Mouse (Mus musculus): Measurements from ENCODE around the gene Ascc3. TPM values are rescaled to one million over a fixed set of nuclear protein-coding genes. Genes with fewer than 3 reads are reported as not detected.

The Ascc3 gene
- 12.8 and 15.3 TPM in 2 replicates for polyA plus RNA-seq (2015; fragmentation: Nextera tagmentation; extraction: Ambion mirVana)

DNA sequence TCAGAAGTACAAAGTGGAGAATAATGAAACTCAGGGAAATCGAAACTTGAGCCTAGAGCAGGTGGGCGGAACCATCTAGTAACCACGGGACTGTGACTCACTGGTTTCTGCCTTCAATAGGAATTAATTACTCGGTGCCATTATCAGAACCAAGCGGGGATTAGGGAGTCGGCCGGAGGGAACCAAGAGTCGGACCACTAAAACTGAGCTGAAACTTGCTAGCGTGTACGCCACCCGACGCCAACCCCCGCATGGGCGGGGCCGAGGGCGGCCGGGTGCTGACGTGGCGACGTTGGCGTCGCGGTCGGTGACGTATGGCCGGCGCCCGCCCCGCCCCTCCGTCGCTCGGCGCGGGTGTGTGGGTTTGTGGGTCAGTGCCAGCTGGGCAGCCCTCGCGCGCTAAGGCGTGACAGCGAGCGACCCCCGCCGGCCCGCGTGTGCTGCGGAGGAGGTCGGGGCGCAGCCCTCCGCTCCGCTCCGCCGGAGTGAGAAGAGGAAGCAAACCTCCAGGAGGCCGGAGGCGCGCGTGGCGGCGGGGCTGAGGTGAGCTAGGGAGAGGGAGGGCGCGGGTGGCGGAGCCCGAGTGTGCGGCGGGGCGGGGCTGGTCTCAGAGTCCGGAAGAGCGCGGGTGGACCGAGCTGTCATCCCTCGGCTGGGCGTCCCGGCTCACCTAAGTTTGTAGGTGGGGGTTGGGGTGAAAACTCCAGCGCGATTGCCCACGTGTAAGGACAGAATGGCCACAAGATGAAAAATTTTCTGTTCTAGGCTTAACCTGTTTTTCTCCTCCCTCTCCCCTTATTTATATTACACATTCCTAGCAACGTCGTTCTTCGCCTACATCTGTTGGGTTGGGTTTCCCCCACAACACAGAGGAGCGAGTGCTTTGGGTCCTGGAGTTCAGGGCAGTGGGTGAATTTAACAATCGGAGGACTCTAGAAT, at the start of gene Ascc3:
TSS of gene Ascc3 (plus strand) at position 315 of the 939 bp plus-strand sequence.
- H3K27me3 ChIP-seq (ENCODE audit: control insufficient read depth, insufficient read depth, low read length): no peaks in the 10 kb centered on the region
- H3K27ac ChIP-seq (ENCODE audit: low read length): peak within 1 kb of the TSS; percentile 95
- peak within 1 kb of the TSS; percentile 83 for H3K4me2 ChIP-seq (ENCODE audit: low read depth, low read length)
- under 1% methylated on average over 77 of the region's 79 CpGs for WGBS
- H3K4me1 ChIP-seq (ENCODE audit: control insufficient read depth, insufficient read depth, low read length): peaks cover 5% of the 10 kb centered on the region
- no peaks in the 10 kb centered on the region for H3K36me3 ChIP-seq (ENCODE audit: control insufficient read depth, insufficient read depth)
- peak; percentile 99 for ATAC-seq (replicated peaks; ENCODE audit: extremely low read depth, insufficient read depth, low FRiP score)
- no peaks in the 10 kb centered on the region for H3K9me3 ChIP-seq (replicated peaks; ENCODE audit: control insufficient read depth, low read length)
- H3K4me3 ChIP-seq (ENCODE audit: low read length): peak within 1 kb of the TSS; percentile 97
- peak within 1 kb of the TSS; percentile 92 for H3K9ac ChIP-seq (ENCODE audit: low read length)

DNA sequence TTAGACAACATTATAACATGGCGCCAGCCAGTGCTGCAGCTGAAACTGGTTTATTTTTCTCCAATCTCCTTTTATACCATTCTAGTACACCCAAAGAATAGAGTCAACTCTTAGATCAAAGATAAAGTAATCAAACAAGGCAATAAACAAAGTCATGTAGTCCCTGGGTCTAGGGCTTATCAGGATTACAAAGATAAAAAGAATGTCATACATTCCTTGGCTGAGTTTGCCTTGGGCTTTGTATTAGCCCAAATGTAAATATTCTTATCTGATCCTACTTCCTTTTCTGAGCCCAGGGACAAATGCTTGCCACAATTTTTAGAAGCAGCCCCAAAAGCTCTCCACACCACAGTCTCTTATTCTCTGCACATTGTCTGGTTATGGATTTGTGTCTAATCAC, 7.7 kb upstream of the Ascc3 start:
- Histone ChIP-seq H3K9me3 (replicated peaks; ENCODE audit: control insufficient read depth, low read length) (no peaks in the 10 kb centered on the region), H3K9ac (ENCODE audit: low read length) (no peak overlapping the region), H3K4me1 (ENCODE audit: control insufficient read depth, insufficient read depth, low read length) (no peaks in the 10 kb centered on the region), H3K27ac (ENCODE audit: low read length) (no peak overlapping the region), H3K36me3 (ENCODE audit: control insufficient read depth, insufficient read depth) (no peaks in the 10 kb centered on the region), H3K4me3 (ENCODE audit: low read length) (no peak overlapping the region), H3K4me2 (ENCODE audit: low read depth, low read length) (no peak overlapping the region), H3K27me3 (ENCODE audit: control insufficient read depth, insufficient read depth, low read length) (no peaks in the 10 kb centered on the region)
- ATAC-seq (replicated peaks; ENCODE audit: extremely low read depth, insufficient read depth, low FRiP score): no peak
- WGBS: 63% methylated on average over 1 of the region's 1 CpGs

DNA sequence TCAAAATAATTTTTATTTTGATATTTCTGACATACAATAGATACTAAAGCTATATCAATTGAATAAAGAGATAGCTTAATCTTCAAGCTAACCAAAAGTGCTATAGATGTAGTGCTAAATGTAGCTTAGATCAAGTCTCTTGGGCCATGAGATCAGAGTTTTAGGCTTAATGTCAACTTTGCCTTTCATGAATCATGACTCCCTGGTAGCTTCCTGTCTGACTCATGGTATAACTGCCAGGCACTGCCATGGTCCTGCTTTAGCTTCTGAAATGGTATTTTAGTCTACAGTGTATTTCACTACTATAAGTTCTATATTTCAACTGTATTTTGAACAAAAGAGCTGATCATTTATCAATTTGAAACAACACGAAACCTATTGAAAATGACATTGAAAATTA, 5.9 kb upstream of the Ascc3 start:
- 72% methylated on average over 1 of the region's 1 CpGs for WGBS
- no peaks in the 10 kb centered on the region for H3K4me1 ChIP-seq (ENCODE audit: control insufficient read depth, insufficient read depth, low read length)
- H3K36me3 ChIP-seq (ENCODE audit: control insufficient read depth, insufficient read depth): no peaks in the 10 kb centered on the region
- no peak overlapping the region for H3K4me2 ChIP-seq (ENCODE audit: low read depth, low read length)
- no peaks in the 10 kb centered on the region for H3K9me3 ChIP-seq (replicated peaks; ENCODE audit: control insufficient read depth, low read length)
- H3K27me3 ChIP-seq (ENCODE audit: control insufficient read depth, insufficient read depth, low read length): no peaks in the 10 kb centered on the region
- ATAC-seq (replicated peaks; ENCODE audit: extremely low read depth, insufficient read depth, low FRiP score): no peak
- H3K4me3 ChIP-seq (ENCODE audit: low read length): no peak overlapping the region
- H3K9ac ChIP-seq (ENCODE audit: low read length): no peak overlapping the region
- no peak overlapping the region for H3K27ac ChIP-seq (ENCODE audit: low read length)

DNA sequence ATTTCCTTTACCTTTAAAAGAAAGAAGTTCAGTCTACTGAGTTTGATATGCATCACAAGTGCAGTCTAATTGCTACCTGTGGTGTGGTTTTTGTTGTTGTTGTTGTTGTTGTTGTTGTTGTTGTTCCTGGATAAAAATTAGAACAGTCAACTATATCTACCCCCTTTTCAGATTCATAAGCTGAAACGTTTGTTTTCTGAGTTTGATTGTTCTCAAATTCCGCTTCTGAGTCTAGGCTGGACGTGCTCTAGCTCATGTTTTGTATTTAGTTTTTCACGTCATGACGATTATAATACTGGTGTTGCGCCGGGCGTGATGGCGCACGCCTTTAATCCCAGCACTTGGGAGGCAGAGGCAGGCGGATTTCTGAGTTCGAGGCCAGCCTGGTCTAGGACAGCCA, 902 bp downstream of the Ascc3 start:
- no peak overlapping the region for H3K27ac ChIP-seq (ENCODE audit: low read length)

DNA sequence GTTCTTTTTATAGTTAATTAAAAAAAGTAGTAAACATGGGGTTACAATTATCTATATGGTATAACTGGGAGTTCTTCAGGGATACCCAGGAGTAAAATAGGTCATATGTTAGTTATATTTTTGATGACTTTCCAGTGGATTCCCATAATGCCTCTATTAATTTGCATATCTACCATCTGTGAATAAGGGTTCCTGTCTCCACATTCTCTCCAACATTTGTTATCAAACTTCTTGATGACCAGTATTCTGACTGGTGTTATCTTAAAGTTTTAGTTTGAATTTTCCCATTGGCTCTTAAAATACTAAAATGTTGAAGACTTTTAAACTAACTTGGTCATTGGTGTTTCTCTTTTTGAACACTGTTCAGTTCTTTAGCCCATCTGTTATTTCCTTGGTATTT, 2.9 kb downstream of the Ascc3 start:
- Histone ChIP-seq H3K4me1 (ENCODE audit: control insufficient read depth, insufficient read depth, low read length) (peaks cover 5% of the 10 kb centered on the region), H3K9me3 (replicated peaks; ENCODE audit: control insufficient read depth, low read length) (no peaks in the 10 kb centered on the region), H3K9ac (ENCODE audit: low read length) (no peak overlapping the region), H3K4me2 (ENCODE audit: low read depth, low read length) (no peak overlapping the region), H3K27me3 (ENCODE audit: control insufficient read depth, insufficient read depth, low read length) (no peaks in the 10 kb centered on the region), H3K27ac (ENCODE audit: low read length) (no peak overlapping the region), H3K4me3 (ENCODE audit: low read length) (no peak overlapping the region), H3K36me3 (ENCODE audit: control insufficient read depth, insufficient read depth) (no peaks in the 10 kb centered on the region)
- ATAC-seq (replicated peaks; ENCODE audit: extremely low read depth, insufficient read depth, low FRiP score): no peak

More for the DNA sequence above, 902 bp downstream of the Ascc3 start:
- Histone ChIP-seq H3K4me2 (ENCODE audit: low read depth, low read length) (peak overlapping the region; percentile 83), H3K27me3 (ENCODE audit: control insufficient read depth, insufficient read depth, low read length) (no peaks in the 10 kb centered on the region), H3K36me3 (ENCODE audit: control insufficient read depth, insufficient read depth) (no peaks in the 10 kb centered on the region), H3K4me3 (ENCODE audit: low read length) (peak overlapping the region; percentile 97), H3K9ac (ENCODE audit: low read length) (peak overlapping the region; percentile 92), H3K4me1 (ENCODE audit: control insufficient read depth, insufficient read depth, low read length) (peaks cover 5% of the 10 kb centered on the region), H3K9me3 (replicated peaks; ENCODE audit: control insufficient read depth, low read length) (no peaks in the 10 kb centered on the region)
- 65% methylated on average over 12 of the region's 12 CpGs for WGBS
- no peak for ATAC-seq (replicated peaks; ENCODE audit: extremely low read depth, insufficient read depth, low FRiP score)

DNA sequence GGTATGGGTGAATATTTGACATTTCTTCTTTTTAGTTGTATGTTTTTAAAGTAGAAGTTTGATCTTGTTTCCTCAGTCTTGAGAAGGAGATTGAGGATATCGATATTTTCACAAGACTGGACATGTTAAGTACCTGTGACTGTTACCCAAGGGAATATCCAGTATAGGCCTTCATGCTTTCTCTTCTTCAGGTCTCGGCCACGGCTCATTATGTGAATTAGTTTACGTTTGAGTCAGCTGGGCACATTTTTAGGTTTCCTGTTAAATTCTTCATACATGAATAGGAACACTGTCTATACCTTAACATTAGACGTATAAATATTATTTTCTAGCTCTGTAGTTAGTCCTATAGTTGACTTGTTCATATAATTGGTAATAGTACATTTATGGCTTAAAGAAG, 12.4 kb downstream of the Ascc3 start:
- ATAC-seq (replicated peaks; ENCODE audit: extremely low read depth, insufficient read depth, low FRiP score): no peak

DNA sequence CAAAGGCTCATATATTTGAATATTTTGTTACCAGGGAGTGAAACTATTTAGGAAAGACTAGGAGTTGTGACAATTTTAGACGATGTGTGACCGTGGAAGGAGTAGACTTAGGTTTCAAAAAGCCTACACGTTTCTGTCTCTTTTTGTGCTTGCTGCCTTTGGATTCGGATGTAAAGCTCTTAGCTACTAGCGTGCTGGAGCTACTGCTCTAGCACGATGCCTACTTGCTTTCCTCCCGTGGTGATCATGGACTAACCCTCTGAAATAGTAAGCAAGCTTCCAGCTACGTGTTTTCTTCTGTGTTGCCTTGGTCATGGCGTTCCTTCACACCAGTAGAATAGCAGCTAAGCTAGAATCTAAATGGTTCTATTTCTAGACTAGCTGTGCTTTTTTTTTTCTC, 21.4 kb downstream of the Ascc3 start:
- Histone ChIP-seq H3K27ac (ENCODE audit: low read length) (no peak overlapping the region), H3K9ac (ENCODE audit: low read length) (no peak overlapping the region), H3K27me3 (ENCODE audit: control insufficient read depth, insufficient read depth, low read length) (no peaks in the 10 kb centered on the region), H3K9me3 (replicated peaks; ENCODE audit: control insufficient read depth, low read length) (no peaks in the 10 kb centered on the region), H3K36me3 (ENCODE audit: control insufficient read depth, insufficient read depth) (peaks cover 11% of the 10 kb centered on the region; the same call in 1 of the 2 replicates), H3K4me3 (ENCODE audit: low read length) (no peak overlapping the region), H3K4me1 (ENCODE audit: control insufficient read depth, insufficient read depth, low read length) (no peaks in the 10 kb centered on the region), H3K4me2 (ENCODE audit: low read depth, low read length) (no peak overlapping the region)
- ATAC-seq (replicated peaks; ENCODE audit: extremely low read depth, insufficient read depth, low FRiP score): no peak
- 93% methylated on average over 9 of the region's 9 CpGs for WGBS

More for the DNA sequence above, 12.4 kb downstream of the Ascc3 start:
- Histone ChIP-seq H3K36me3 (ENCODE audit: control insufficient read depth, insufficient read depth) (no peaks in the 10 kb centered on the region), H3K9ac (ENCODE audit: low read length) (no peak overlapping the region), H3K4me2 (ENCODE audit: low read depth, low read length) (no peak overlapping the region), H3K4me3 (ENCODE audit: low read length) (no peak overlapping the region), H3K27ac (ENCODE audit: low read length) (no peak overlapping the region), H3K9me3 (replicated peaks; ENCODE audit: control insufficient read depth, low read length) (0 out of 2 replicates have a peak, but pooled peaks cover 2% of the 10 kb centered on the region), H3K4me1 (ENCODE audit: control insufficient read depth, insufficient read depth, low read length) (peaks cover 6% of the 10 kb centered on the region; the same call in 1 of the 2 replicates), H3K27me3 (ENCODE audit: control insufficient read depth, insufficient read depth, low read length) (no peaks in the 10 kb centered on the region)
- WGBS: 90% methylated on average over 5 of the region's 5 CpGs

DNA sequence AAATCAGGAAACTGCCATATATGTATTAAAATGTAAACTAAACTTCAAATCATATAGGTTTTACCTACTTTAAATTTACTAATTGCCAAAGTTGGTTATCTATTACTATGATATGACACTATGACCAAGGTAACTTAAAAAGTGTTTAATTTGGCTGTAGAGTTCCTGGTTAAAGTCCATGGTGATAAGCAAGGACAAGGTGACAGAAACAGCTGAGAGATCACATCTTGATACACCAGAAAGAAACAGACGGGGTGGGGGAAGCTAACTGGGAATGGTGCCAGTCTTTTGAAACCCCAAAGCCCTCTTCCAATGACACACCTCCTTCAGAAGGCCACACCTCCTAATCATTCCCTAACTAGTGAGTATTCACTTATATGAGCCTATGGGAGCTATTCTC, 33.4 kb downstream of the Ascc3 start:
- Histone ChIP-seq H3K4me1 (ENCODE audit: control insufficient read depth, insufficient read depth, low read length) (no peaks in the 10 kb centered on the region), H3K9me3 (replicated peaks; ENCODE audit: control insufficient read depth, low read length) (peaks cover 4% of the 10 kb centered on the region; the same call in 1 of the 2 replicates), H3K27me3 (ENCODE audit: control insufficient read depth, insufficient read depth, low read length) (no peaks in the 10 kb centered on the region), H3K9ac (ENCODE audit: low read length) (no peak overlapping the region), H3K4me2 (ENCODE audit: low read depth, low read length) (no peak overlapping the region), H3K27ac (ENCODE audit: low read length) (no peak overlapping the region), H3K36me3 (ENCODE audit: control insufficient read depth, insufficient read depth) (peaks cover 10% of the 10 kb centered on the region), H3K4me3 (ENCODE audit: low read length) (no peak overlapping the region)
- 32% methylated on average over 1 of the region's 1 CpGs for WGBS
- no peak for ATAC-seq (replicated peaks; ENCODE audit: extremely low read depth, insufficient read depth, low FRiP score)

DNA sequence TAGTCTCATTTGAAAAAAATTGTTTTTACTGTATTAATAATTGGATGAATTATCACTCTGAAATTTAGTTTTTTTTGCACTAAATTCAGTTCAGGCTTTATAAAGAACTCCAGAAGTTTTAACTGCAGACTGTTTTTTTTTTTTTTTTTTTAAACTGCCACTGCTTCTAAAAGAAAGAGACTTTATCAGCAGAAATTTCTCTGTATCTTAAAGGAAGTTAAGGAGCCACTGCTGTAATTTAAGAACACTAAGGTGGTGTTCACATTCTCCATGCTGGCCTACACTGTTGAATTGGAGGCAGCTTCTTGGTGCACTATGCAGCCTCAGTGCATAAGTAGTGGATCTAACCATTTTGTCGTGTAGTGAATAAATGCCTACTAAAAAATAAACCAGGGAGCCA, 47.1 kb downstream of the Ascc3 start:
- no peaks in the 10 kb centered on the region for H3K9me3 ChIP-seq (replicated peaks; ENCODE audit: control insufficient read depth, low read length)
- ATAC-seq (replicated peaks; ENCODE audit: extremely low read depth, insufficient read depth, low FRiP score): no peak
- H3K4me2 ChIP-seq (ENCODE audit: low read depth, low read length): no peak overlapping the region
- no peak overlapping the region for H3K9ac ChIP-seq (ENCODE audit: low read length)
- WGBS: 82% methylated on average over 1 of the region's 1 CpGs
- H3K27me3 ChIP-seq (ENCODE audit: control insufficient read depth, insufficient read depth, low read length): no peaks in the 10 kb centered on the region
- peaks cover 3% of the 10 kb centered on the region; the same call in 1 of the 2 replicates for H3K36me3 ChIP-seq (ENCODE audit: control insufficient read depth, insufficient read depth)
- no peak overlapping the region for H3K27ac ChIP-seq (ENCODE audit: low read length)
- H3K4me1 ChIP-seq (ENCODE audit: control insufficient read depth, insufficient read depth, low read length): no peaks in the 10 kb centered on the region
- H3K4me3 ChIP-seq (ENCODE audit: low read length): no peak overlapping the region

All from heart, embryonic 16.5 days (tissue).